Mouse (Mus musculus) megakaryocyte, adult 5-6 weeks (primary cell): ENCODE measurements around the gene Gdf11. TPM values are rescaled to one million over a fixed set of nuclear protein-coding genes. Genes with fewer than 3 reads are reported as not detected.
A peak's percentile ranks its signal among the peaks of the same experiment; 100 is the strongest.

Source experiments
- ATAC-seq: 2 replicates; pipeline ENCODE4 v1.8.0; 2016; ENCODE audit warnings: mild to moderate bottlenecking, inconsistent platforms; ENCODE audit not compliant: poor library complexity, severe bottlenecking
- total RNA-seq, 2 experiments: library from RNA; stranded (forward) in 1 of 2; stranded (reverse) in 1 of 2; fragments of 153-499, 151-499 nt in 1 of 2; fragments of 221-1000, 200-1000 nt in 1 of 2; gene quantifications; 2 replicates each; pipeline versions ENCODE4 v1.2.3 to v1.2.4; 2015 to 2017

Gene Gdf11
- total RNA-seq, 2 experiments from 2014 or later, result 0.07 to 0.18 TPM

DNA sequence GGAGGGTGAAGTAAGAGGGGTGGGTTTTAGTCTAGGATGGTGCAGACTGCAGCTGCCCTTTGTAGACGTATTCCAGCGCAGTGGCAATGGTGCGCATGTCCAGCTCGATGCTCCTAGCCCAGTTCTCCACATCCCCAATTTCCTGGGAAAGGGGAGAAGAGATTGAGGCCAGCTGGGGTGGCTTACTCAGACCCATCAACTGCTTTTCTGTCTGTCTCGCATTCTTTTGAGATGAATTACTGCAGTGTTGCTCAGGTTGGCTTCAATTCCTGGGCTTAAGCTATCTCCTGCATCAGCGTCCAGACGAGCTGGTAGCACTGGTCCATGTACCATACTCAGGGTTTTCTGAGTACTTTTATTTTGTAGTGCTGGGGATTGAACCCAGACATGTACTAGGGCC lies 28.4 kb upstream of the Gdf11 start:
- ATAC-seq, result no peak

DNA sequence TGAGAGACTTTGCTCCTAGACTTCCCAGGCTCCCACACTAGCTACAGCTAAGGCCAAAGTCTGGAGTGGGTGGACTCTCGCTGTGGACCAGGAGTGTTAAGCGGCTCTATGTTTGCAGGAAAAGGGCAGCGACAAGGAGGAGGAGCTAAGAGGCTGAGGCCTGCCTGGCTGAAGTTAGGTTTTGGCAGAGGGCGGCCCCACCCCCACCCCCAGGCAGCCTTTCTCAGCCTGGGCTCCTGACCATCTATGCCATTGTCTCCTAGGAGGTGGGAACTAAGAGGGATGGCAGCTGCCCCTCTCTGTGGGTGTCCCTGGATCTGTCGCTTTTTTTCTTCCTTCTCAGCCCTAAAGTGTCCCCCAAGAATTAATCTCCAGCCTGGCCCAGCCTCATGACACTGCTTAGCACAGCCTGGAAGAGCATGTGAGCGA lies 27.7 kb upstream of the Gdf11 start:
- ATAC-seq, result no peak

DNA sequence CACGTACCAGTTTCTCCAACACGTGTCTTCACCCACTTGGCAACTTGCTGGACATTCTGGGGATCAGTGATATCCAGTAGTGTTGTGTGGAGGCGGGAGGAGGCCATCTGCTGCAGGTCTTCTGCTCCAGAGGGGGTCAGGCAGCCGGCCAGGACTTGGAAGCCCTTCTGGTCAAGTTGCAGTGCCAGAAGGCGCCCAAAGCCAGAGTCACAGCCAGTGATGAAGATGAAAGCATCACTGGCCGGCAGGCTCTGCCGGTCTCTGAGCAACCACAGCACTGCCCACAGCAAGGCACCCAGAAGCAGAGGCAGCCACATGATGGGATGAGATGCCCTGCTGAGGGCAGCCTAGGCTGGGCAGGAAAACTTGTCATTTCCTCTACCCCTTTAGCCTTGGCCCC lies 26.7 kb upstream of the Gdf11 start:
- no peak for ATAC-seq

DNA sequence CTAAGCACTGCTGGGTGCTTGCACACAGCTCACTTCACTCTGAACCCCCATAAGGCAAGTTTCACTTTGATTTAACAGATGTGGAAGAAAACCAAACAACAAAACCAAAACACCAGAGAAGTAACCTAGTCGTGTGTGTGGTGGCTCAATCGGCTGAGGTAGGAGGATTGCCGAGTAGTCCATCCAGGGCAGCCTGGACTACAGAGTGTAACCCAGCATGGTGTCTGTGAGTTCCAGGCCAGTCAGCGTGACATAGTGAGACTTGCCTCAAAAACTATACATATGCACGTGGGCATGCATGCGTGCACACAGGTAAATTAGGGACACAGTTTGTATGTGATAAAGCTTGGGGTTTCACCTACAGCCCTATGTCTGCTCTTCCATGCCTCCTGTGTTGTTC lies 25.9 kb upstream of the Gdf11 start:
- ATAC-seq, result no peak

DNA sequence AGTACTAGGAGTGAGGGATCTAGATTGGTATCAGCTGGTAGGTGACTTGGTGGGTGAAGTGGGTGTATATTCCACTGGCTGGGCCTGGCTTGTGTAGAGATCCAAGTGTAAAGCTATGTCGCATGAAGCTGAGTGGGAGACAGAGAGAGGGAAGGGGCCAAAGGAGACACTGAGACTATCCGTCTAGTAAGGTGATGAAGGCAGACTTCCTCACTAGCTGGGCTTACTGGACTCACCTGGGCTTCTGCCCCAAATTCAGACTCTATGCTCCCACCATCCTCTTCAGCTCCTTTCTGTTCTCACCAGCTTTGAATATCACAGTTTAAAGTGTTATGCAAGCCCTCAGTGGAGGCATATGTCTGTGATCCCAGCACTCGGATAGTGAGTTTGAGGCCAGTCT lies 25.1 kb upstream of the Gdf11 start:
- no peak for ATAC-seq

DNA sequence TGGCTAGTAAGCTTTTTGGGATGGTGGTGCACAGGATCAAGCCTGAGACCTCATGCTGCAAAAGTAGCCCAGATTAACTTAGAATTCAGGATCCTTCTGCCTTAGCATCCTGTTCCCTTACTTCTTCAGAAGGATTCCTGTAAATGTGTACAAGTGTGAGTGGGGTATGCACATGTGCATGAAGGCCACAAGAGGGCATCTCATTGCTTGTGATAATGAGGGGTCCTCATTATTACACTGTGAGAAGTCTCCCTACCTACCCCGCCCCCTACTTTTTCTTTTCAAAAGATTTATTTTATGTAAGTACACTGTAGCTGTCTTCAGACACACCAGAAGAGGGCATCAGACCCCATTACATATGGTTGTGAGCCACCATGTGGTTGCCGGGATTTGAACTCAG lies 24.0 kb upstream of the Gdf11 start:
- ATAC-seq, result no peak

DNA sequence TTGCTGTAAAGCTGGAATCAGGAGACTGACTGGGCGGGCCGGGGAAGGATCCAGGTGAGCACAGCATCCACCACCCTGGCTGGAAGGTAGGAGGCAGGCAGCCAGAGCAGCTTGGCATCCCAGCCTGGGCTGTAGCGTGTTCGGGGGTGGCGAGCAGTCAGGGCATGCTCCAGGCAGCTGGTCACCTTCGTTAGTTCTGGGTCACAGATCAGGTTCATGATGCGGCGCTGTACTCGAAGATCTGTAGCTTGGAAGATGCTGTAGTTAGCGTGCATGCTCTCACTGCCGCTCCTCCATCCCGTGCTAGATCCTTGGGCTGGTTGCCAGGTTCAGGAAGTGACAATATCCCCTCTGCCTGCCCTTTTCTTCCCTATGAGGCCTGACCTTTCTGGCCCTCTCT lies 22.2 kb upstream of the Gdf11 start:
- no peak for ATAC-seq

DNA sequence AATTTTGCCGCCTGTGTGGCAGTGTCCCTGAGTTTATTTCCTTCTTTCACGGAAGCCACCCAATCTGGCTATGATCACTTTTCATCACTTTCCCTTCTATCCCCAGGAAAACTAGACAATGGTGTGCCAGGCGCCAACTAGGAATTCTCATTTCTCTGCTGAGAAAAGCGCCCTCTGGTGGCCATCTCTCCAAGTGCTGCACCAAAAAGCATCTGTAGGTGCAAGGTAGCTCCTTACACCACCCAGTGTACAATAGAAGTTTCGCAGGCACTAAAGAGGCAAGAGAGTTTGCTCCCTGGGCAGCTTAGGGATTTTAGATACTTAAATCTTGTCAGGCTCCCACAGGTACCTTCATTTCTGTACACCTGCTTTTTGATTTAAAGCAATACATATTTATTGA lies 21.7 kb upstream of the Gdf11 start:
- peak; percentile 55 for ATAC-seq

DNA sequence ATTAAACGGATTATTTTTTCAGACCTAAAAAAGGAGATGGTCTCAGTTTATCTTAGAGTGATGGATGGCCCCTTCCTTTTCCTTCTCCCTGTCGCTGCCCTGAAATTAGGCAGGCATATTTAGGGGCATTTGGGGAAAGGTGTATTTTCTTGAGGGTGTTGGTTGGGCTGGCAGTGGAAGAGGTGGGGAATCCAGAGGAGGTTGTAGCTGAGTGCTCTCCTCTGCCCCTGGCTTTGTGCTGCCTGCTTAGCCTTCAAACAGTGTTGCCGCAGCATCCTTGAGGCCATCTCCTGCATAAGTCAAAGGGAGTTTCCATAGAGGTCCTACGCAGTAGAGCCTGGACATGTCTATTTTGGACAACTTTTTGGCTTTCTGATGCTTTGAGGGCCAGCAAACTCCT lies 21.3 kb upstream of the Gdf11 start:
- ATAC-seq, result no peak

DNA sequence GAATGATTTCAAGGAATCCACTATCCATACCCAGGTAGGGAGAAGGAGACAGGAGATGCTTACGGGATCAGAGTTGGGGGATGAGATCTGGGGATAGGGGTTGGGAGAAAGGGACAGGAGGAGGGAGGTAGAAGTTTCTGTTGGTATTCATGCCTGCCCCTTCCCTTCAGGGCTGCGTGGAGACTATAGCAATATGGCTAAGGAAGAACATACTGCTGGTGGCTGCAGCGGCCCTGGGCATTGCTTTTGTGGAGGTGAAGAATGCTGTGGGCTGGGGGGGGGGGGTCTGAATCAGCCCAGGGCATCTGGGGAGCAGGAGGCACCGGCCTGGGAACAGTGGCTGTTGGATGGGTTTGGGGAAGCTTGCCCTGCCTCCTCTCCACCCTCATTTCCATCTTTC lies 20.8 kb upstream of the Gdf11 start:
- no peak for ATAC-seq

DNA sequence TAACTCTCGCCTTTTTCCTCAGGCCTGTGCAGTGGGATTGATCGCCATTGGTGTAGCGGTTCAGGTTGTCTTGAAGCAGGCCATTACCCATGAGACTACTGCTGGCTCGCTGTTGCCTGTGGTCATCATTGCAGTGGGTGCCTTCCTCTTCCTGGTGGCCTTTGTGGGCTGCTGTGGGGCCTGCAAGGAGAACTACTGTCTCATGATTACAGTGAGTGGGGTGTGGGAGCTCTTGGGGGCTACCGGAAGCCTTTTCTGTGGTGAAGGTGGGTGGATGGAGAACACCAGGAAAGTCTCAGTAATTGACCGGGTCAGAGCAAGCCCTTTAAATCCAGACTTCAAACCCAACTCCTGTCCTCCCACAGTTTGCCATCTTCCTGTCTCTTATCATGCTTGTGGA lies 19.9 kb upstream of the Gdf11 start:
- ATAC-seq, result peak; percentile 51

DNA sequence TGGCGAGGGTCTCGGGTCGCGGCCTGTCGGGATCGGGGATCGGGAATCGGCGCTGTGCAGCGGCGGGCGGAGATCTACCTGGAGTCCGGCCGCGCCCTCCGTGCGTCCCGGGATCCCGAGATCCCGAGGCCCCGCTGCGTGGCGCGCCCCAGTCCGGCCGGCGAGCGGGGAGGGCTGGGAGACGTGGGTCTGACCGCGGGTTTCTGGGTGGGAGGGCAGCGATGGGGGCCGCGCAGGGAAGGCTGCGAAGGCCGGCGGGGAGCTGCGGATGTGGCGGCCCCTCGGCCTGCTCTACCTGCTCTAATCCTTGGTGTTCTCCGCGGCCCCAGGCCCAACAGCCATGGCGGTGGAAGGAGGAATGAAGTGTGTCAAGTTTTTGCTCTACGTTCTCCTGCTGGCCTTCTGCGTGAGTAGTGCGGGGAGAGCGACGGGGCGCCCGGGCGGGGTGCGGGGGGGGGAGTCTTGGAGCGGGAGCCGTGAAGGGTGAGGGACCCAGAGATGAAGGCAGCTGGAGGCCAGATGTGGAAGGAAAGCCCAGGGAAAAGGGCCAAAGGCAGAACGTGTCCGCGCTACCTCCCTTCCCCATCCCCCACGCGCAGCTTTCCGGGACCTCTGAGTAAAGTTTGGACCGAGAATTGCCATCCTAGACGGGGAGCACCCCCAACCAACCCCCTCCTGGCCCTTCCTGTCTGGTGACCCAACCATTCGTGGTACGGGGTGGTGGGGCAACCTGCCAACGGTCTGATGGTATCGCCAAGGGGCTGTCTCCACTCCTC lies 18.7 kb upstream of the Gdf11 start:
- ATAC-seq, result peak; percentile 45

DNA sequence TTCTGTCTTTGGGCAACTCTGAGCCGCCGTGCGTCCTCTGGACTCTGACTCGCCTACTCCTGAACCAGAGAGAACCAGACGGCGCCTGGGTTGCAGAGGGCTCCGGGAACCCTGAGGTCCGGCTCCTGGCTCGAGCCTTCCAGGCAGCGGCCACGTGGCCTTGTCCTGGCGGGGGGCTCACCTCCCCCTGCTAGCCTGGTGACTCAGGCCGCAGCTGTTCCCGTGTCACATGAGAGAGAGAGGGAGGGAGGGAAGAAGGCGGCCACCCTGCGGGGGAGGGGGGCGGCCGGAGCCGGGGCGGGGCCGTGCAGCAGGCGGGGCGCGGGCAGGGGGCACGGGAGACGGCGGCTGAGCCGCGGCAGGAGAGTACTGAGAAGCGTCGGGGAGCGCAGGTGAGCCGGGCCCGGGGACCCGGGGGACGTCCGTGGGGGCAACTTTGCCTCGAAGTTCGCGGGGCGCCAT lies 18.1 kb upstream of the Gdf11 start:
- ATAC-seq, result peak; percentile 54

DNA sequence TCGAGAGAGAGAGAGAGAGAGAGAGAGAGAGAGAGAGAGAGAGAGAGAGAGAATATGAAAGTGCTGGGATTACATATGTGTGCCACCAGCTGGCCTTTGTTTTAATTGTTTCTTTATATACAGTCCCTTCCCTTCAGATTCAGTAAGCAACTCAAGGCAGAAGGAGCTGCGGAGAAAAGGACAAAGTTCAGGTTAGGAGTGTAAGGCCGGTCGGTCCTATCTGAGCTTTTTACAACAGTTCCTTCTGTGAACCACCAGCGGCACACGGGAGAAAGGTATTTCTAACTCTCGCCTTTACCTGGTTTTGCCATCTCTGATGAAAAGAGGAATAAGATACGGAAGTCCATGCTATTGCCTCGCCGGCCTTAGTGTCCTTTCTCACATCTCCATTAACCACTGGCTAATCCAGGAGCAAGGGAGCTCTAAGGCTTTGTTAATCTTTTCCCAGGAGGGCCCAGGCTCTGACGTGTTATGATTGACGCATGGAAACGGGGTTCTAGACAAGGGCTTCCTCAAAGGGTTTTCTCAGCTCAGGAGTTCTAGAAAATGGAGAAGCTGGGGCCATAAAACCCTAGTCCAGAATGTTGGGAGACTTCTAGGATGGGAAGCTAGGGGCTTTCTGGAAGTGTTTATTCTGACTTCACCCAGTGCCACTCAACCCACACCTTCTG lies 17.4 kb upstream of the Gdf11 start:
- peak; percentile 11 for ATAC-seq

DNA sequence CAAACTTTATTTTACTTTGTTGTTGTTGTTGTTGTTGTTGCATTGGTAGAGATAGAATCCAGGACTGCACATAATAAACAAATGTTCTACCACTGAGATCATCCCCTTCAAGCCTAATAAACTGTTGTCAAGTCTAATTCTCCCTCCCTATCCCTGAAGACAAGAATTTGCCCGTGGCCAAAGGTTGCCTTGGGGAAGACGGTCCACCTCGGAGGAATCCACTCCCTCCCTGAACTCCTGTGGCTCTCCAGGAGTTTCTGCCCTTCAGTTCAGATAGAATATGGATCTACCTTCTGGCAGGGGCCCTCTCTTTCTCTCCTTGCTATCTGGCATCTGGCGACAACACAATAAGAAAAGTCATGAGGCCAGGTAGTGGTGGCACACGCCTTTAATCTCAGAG lies 13.3 kb upstream of the Gdf11 start:
- no peak for ATAC-seq

DNA sequence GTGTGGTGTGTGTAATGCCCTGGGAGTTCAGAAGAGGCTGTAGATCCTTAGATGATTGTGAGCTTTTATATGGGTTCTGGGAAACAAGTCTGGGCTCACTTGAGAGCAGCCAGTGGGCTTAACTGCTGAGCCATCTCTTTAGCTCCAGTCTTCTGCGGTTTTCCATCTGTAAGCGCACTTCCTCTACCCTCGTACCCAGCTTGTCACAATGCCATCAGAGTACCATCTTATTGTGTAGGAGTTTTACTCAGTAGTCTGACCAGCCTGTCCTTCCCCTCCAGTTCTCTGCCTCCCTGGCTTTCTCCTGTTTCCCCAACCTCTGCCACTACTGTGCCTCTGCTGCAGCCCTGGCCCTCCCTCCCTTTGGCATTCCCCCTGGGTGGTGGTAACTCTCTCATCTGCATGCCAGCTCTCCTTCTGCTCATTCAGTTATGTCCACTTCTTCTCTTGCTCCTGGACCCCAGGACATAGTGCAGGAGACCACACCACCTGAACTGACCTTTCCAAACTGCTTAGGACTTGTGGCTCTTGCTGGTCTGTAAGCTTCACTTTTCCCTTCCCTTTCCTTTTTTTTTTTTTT lies 11.0 kb upstream of the Gdf11 start:
- peak; percentile 77 for ATAC-seq

DNA sequence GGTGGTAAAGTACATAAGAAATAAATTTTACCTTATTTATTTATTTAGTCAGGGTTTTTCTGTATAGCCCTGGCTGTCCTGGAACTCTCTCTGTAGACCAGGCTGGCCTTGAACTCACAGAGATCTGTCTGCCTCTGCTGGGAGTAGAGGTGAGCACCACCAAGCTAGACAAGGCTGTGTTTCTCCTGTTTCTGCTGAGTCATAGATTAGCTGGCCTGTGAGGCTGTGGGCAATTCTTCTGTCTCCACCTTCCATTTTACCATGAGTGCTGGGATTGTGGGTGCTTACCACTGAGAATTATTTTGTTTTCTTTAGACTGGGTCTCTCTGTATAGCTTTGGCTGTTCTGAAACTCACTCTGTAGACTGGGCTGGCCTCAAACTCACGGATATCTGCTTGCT lies 9.9 kb upstream of the Gdf11 start:
- peak; percentile 41; the same call in 1 of the 2 replicates for ATAC-seq

DNA sequence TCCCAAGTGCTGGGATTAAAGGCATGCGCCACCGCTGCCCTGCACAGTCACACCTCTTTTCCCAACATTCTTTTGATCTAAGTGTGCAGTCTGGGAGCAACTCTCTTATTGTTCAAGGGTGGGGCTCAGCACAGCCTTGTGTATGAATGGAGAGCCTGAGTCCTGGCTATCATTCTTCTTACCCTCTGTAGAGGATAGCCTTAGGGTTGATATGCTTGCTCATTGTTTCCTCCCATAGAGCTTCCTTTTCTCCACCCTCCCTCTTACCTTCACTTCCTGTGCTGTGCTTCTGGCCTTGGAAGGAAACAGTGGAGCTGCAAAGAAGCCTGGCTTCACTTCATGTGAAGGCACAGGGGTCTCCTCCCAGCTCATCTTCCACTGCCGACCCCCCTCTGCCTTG lies 9.2 kb upstream of the Gdf11 start, which contains the start of gene Cd63:
Gene Cd63 (plus strand): TSS at position 292 of the 400 bp plus-strand sequence.
- ATAC-seq, result peak; percentile 61

DNA sequence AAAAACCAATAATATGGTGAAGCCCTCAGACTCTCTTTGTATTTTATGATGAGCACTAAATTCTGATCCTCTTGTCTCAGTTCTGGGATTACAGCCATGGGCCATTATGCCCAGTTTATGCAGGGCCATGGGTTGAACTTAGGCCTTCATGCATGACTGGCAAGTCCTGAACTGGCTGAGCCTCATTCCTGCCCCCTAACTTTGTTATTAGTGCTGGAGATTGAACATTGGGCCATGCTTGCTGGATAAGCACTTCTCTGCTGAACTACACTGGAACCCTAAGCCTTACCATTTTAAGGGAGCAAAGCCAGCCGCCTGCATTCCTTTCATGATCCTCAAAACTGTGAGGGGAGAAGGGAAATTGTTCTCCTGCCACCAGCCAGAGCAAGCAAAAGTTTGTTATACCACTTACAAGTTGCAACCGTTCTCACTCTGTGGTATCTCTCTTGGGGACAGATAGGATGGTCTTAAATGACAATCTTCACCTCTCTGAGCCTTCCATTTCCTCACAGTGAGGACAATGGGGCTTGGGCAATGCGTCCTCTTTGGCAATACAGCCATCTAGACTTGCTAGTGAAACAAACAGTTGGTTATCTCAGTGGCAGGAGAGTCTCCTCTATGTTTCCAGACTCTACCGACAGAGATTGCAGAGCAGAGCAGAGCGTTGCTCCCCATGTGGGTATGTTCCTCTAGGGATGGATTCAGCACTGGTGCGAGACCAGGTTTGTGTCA lies 8.4 kb upstream of the Gdf11 start:
- ATAC-seq, result peak; percentile 34

DNA sequence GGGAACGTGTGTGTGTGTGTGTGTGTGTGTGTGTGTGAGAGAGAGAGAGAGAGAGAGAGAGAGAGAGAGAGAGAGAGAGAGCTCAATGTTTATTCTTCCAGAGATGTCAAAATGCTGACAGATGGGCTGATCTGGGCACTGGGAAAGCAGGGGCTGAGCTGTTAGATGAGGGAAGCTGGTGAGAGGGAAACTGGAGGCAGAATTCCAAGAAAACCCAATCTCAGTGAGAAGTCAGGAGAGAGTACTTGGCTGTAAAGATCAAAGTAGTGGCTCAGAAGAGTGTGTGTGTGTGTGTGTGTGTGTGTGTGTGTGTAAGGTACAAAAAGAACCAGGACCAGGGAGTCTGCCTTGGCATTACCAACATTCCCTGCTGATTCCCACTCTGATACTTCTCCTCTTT lies 6.0 kb upstream of the Gdf11 start:
- ATAC-seq, result no peak

DNA sequence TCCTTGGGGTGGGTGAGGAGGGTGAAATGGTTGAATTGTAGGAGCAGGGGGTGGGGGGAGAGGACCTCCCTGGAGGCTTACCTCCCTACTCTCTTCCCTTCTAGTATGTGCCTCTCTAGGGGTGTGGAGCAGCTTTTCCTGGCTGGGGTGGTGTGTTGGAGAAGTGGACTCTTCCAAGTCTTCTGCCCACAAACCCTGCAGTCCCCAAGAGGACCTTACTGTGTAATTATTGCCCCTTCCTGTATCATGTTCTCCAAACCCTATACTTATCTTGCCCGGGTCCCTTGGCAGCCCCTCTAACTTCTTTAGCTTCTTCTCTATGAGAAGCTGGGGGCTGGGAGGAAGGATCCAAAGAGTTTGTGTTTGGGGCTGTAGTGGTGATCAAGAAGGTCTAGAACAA lies 5.3 kb upstream of the Gdf11 start:
- ATAC-seq, result no peak
